Mouse (Mus musculus) cerebellum, adult 2 months (tissue): ENCODE results near the gene Itpr1.

Experiments
- CTCF ChIP-seq: fragments of 200-500 bp; IDR thresholded peaks from 2 replicates; pipeline ENCODE4 v1.5.1; 2011; ENCODE audit warnings: low read depth, mild to moderate bottlenecking, control low read depth, low read length, moderate library complexity, borderline replicate concordance; ENCODE audit not compliant: insufficient read depth
- POLR2A ChIP-seq: fragments of 200-500 bp; IDR thresholded peaks from 2 replicates; pipeline ENCODE4 v1.6.1; 2011; ENCODE audit warnings: low read length, control low read depth, borderline replicate concordance; ENCODE audit not compliant: insufficient read depth

DNA sequence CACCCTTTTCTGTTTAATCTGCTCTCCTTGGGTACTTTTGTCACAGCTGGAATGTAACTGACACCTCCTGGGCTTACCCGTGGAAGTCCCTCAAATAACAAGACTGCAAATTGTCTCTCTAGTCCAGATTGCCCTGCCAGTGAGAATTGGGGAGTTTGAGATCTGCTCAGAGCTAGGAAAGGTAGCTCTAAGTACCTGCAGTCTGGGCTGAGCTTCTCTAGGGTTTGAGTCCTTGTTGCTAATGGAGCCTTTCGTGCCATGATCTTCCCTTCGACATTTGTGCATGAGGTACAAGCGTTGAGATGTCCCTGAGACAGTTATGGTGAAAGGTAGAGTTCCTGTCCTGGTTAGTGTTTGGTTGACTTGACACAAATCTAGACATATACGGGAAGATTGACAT is 89.0 kb downstream of the Itpr1 start:
- no peak for TF ChIP-seq CTCF
- TF ChIP-seq POLR2A, result no peak
